Mouse (Mus musculus) cerebellum, adult 2 months (tissue): ENCODE data around the gene Gm10073. TPM values are rescaled to one million over a fixed set of nuclear protein-coding genes. Genes with fewer than 3 reads are reported as not detected.
A peak's percentile ranks its signal among the peaks of the same experiment; 100 is the strongest.
"Not testable (repeated sequence)": the region's sequence is repeated elsewhere in the genome, so short reads cannot be mapped to it uniquely, and the experiment has no call there.

Source experiments
- DNase-seq, 2 experiments: peaks; one replicate each; pipeline ENCODE4 v3.0.0; 2021
- H3K27ac ChIP-seq: fragments of 200-500 bp; 2 replicates; pipeline ENCODE4 v1.5.1; 2012; ENCODE audit warnings: low read length, control low read depth, inconsistent platforms; ENCODE audit not compliant: insufficient read depth
- H3K27me3 ChIP-seq: fragments of 200-500 bp; 2 replicates; pipeline ENCODE4 v1.6.1; 2012; ENCODE audit warnings: inconsistent platforms, mild to moderate bottlenecking, low read length, moderate library complexity; ENCODE audit not compliant: control insufficient read depth, insufficient read depth
- H3K4me1 ChIP-seq: fragments of 200-500 bp; 2 replicates; pipeline ENCODE4 v1.6.1; 2011; ENCODE audit warnings: low read length; ENCODE audit not compliant: control insufficient read depth, insufficient read depth
- H3K4me3 ChIP-seq: fragments of 200-500 bp; replicated peaks from 2 replicates; pipeline ENCODE3; 2011; ENCODE audit warnings: mild to moderate bottlenecking, low read depth, low read length, control low read depth; ENCODE audit not compliant: insufficient read depth
- CTCF ChIP-seq: fragments of 200-500 bp; IDR thresholded peaks from 2 replicates; pipeline ENCODE4 v1.5.1; 2011; ENCODE audit warnings: low read depth, mild to moderate bottlenecking, control low read depth, low read length, moderate library complexity, borderline replicate concordance; ENCODE audit not compliant: insufficient read depth
- POLR2A ChIP-seq: fragments of 200-500 bp; IDR thresholded peaks from 2 replicates; pipeline ENCODE4 v1.6.1; 2011; ENCODE audit warnings: low read length, control low read depth, borderline replicate concordance; ENCODE audit not compliant: insufficient read depth
- WGBS: fragments of 180-500 bp; shearing (Covaris S2); methylation state at CpG from one replicate; pipeline ENCODE4 v1.1.7; 2018; 5-methylcytosine and 5-hydroxymethylcytosine counted together
- polyA plus RNA-seq: library from polyadenylated mRNA; depleted of rRNA; stranded (reverse); fragments of >200 nt; gene quantifications from 2 replicates; pipeline ENCODE4 v1.2.3, GENCODE M21; 2012

Gm10073 gene
- polyA plus RNA-seq, 1 experiment = 40.9 TPM

DNA sequence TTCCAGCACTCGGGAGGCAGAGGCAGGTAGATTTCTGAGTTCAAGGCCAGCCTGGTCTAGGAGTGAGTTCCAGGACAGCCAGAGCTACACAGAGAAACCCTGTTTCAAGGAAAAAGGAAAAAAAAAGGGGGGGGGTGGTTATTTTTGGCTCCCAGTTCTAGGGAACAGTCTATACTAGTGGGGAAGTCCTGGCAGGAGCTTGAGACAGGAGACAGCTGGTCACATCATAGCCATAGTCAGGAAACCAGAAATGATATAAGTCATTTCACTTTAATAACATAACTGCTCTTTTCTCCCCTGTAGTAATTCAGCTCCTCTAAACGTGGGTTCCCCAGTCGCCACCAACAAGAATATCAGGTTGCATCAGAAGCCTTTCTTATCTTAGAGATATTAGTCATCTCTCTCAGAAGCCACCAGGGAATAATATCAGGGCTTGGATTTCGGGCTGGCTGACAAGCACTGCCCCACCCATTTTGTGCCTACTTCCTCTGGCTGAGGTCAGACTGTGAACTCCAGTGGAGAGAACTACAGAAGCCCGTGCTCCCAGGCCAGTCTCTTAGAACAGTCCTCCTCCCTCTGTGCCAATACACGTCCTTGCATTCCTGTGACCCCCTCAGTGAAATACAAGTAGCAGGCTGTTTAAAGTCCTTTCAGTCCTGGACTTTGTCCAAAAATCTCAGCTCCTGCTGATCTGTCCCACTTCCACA is 3.7 kb upstream of the Gm10073 start:
- TF ChIP-seq POLR2A (no peak), CTCF (no peak)
- Histone ChIP-seq H3K4me3 (no peak overlapping the region), H3K27ac (no peak overlapping the region), H3K4me1 (no peaks in the 10 kb centered on the region; the same call in 1 of the 2 replicates), H3K27me3 (no peaks in the 10 kb centered on the region)
- WGBS = 33% methylated on average over 6 of the region's 6 CpGs
- DNase-seq = peak in 1 of 2 experiments; percentile 16

DNA sequence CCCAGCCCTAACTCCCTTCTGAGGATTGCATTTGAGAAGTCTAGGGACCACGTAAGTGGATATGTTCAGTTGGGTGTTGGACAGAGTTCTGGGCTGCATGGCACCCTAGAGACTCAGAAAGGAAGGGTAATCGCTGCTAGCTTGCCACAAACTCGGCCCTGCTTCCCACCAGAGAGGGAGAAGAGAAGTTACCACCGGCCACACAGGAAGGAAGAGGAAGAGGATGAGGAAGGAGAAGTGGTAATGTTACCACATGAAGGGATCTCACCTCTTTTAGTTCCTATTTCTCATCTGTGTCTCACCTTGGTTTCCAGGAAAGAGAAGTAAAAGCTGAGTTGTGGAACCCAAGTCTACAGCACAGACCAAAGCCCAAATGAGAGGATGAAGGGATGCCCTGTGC is 1.0 kb upstream of the Gm10073 start:
- 82% methylated on average over 4 of the region's 4 CpGs for WGBS
- DNase-seq = no peak
- Histone ChIP-seq H3K27me3 (no peaks in the 10 kb centered on the region), H3K4me1 (no peaks in the 10 kb centered on the region; the same call in 1 of the 2 replicates), H3K4me3 (no peak overlapping the region), H3K27ac (no peak overlapping the region)
- TF ChIP-seq CTCF (no peak), POLR2A (no peak)

DNA sequence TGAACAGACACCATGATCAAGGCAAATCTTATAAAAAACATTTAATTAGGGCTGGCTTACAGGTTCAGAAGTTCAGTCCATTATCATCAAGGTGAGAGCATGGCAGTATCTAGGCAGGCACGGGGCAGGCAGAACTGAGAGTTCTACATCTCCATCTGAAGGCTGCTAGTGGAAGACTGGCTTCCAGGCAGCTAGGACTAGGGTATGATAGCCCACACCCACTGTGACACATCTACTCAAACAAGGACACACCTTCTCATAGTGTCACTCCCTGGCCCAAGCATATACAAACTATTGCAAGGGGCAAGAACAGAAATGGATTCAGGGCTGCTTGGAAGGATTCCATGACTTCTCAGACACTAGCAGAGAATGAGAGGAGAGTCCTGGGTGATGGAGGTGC is 1.1 kb downstream of the Gm10073 start:
- 88% methylated on average over 1 of the region's 1 CpGs for whole genome bisulfite sequencing
- H3K27ac ChIP-seq, DNase-seq, H3K27me3 ChIP-seq, H3K4me1 ChIP-seq, H3K4me3 ChIP-seq: not testable (repeated sequence)

DNA sequence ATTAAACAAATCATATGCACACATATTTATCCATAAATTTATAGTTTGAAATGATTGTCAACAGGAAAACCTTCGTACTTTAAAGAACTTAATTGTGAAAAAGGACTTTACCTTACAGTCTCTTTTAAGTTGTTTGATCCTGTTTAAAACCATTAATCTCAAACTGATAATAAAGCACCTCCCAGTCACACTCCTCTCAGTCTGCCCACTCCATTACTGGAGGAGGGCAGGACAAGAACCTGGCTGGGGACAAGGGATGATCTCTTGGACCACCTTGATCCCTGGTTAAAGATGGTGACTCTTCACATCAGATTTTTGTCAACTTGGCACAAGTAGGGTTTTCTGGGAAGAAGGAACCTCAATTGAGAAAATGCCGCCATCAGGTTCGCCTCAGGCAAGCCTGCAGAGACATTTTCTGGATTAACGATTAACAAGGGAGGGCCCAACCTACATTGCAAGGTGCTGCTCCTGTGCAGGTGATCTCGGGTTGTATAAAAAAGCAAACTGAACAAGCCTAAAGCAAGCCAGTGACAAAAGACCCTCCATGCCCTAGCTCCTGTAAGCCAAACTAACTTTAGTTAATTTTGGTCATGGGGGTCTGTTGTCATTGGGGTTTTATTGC is 1.6 kb downstream of the Gm10073 start:
- Histone ChIP-seq H3K4me3 (no peak overlapping the region), H3K27ac (no peak overlapping the region), H3K4me1 (no peaks in the 10 kb centered on the region), H3K27me3 (no peaks in the 10 kb centered on the region)
- DNase-seq = no peak
- WGBS = 90% methylated on average over 5 of the region's 5 CpGs
- TF ChIP-seq CTCF (no peak), POLR2A (no peak)

DNA sequence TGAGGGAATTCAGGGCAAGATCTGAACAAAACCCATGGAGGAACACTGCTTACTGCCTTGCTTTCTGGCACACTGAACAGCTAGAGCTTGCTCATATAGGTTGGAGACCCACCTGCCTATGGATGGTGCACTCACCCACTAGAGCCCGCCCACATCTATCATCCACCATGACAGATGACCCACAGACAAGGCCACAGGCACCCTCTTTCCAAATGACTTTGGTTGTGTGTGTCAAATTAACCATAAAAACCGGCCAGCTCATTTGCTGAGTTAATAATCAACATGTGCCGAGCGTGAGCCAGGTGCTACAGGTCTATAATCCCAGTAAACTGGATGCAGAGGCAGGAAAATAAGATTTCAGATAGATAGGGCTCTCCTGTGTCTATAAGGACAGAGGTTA is 2.9 kb downstream of the Gm10073 start:
- Histone ChIP-seq H3K4me1 (no peaks in the 10 kb centered on the region), H3K27me3 (no peaks in the 10 kb centered on the region), H3K27ac (no peak overlapping the region), H3K4me3 (no peak overlapping the region)
- no peak for TF ChIP-seq CTCF
- TF ChIP-seq POLR2A = no peak
- 88% methylated on average over 4 of the region's 4 CpGs for WGBS
- no peak for DNase-seq

DNA sequence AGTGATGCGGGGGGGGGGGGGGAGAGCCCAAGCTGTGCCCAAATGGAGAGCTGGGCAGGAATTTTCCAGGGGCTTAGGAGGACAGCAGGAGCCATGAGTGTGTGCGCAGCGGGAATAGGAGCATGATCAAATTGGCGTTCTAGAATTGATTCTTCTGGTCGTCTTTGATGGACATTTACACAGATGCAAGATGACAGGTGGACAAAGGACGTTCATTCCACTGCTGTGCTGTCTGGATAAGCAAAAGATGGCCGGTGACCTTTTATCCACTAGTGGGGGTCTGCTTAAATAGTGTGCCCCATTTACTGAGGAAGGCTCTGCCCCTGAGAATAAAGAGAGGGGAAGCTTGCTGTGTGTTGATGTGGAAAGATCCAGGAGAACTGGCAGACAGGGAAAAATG is 4.3 kb downstream of the Gm10073 start:
- Histone ChIP-seq H3K27me3 (no peaks in the 10 kb centered on the region), H3K27ac (no peak overlapping the region), H3K4me3 (no peak overlapping the region), H3K4me1 (no peaks in the 10 kb centered on the region)
- WGBS = 12% methylated on average over 7 of the region's 7 CpGs
- DNase-seq = no peak
- no peak for TF ChIP-seq CTCF
- TF ChIP-seq POLR2A = no peak

DNA sequence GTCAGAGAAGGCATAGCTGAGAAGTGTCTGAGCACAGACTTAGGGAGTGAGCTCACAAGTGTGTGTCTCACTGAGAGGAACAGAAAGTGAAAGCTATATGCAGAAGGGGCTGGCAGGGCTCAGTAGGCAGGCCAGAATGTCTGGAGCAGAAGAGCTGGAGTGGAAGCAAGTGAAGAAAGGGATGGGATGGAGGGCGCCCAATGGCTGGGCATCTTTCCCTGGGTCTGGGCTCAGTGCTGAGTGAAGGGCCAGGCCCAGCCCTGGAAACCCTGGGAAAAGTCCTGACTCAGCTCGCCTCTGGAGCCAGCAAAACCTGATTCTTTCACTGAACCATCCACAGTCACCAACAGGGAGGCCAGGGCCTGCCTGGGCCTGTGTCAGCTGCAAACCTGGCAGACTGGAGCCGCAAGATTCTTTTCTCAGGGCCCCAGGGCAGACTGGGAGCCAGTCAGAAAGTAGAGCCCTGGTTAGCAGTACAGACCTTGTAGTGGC is 9.5 kb downstream of the Gm10073 start:
- Histone ChIP-seq H3K27ac (no peak overlapping the region), H3K4me3 (no peak overlapping the region), H3K4me1 (no peaks in the 10 kb centered on the region), H3K27me3 (no peaks in the 10 kb centered on the region; the same call in 1 of the 2 replicates)
- DNase-seq = no peak
- 74% methylated on average over 3 of the region's 3 CpGs for WGBS
- no peak for TF ChIP-seq POLR2A
- no peak for TF ChIP-seq CTCF
